Mouse (Mus musculus): ENCODE measurements around the gene Atg5. TPM values are rescaled to one million over a fixed set of nuclear protein-coding genes. Genes with fewer than 3 reads are reported as not detected.
A peak's percentile ranks its signal among the peaks of the same experiment; 100 is the strongest.
"Not testable (repeated sequence)": the region's sequence is repeated elsewhere in the genome, so short reads cannot be mapped to it uniquely, and the experiment has no call there.

Atg5 gene
- total RNA-seq, 2 experiments from 2014 or later: 31.4 to 46.4 TPM

DNA sequence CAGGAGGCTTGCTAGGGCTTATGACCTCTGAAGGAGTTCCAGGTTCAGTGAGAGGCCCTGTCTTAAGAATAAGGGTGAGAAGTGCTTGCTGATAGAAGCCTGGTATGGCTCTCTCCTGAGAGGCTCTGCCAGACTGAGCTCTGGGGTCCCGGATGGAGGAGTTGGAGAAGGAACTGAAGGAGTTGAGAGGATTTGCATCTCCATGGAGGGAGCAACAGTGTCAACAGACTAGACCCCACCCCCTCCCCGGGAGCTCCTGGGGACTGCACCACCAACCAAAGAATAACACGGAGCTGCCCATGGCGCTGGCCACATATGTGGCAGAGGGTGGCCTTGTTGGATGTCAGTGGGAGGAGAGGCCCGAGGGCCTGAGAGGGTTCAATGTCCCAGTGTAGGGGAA is 47.1 kb downstream of the Atg5 start:
- DNase-seq: no peak

DNA sequence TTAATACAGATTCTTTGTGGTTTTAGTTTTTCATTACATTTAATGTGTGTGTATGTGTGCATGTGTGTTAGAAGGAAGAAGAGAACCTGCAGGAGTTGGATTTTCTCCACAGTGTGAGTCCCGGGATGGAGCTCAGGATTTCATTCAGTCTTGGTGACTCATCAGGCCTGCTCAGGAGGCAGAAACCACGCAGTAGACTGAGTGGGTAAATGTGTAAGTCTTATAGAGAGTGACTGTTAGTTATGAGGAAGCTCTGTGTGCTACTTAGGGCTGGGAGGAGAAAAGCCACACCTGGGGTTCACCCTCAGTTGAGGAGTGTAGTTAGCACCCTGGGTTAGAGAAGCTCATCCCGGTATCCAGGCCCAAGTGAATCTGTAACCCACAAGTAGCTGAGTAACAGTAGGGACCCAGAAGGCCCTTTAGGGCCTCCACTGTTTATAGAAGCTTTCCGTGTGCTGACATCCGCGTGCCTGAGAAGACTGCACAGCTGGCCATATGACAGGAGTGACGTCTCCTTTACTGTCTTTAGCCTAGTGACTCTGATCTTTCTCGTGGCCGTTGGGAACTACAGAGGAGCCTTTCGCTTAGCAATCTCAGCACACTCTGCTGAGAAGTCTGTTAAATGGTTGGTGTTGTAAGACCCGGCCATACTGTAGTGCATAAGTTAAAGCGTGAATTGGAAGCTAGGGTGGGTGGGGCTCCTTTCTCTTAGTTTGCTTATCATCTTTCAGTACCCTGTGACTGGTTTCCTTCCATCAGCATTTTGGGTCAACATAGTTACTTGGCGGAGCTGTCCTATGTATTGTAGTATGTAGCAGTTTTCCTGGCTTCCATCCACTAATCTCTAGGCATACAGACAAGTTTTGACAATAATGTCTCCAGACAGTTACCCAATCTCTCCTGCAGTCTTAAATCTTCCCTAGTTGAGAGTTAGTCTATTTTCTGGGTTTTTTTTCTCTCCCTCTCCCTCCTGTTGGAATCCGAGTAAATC is 48.4 kb downstream of the Atg5 start:
- DNase-seq: no peak

DNA sequence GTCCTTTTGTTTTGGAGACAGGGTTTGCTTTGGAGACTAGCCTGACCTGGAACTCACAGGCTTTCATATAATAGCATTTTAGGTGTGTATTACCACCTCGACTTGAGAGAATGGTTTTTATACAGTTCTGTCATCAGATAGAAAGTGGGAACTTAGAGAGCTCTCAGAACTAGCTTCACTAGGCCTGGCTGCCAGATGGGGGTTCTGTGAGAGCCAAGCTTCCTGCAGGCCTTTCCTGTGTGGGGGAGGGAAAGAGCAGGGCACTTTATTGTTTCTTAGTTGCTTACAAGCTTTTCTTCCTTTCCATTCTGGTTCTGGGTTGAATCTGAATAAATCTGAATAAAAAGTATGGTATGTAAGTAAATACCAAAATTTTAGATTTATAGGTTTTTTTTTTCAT is 54.0 kb downstream of the Atg5 start:
- DNase-seq: peak in 1 of 2 experiments; percentile 23

DNA sequence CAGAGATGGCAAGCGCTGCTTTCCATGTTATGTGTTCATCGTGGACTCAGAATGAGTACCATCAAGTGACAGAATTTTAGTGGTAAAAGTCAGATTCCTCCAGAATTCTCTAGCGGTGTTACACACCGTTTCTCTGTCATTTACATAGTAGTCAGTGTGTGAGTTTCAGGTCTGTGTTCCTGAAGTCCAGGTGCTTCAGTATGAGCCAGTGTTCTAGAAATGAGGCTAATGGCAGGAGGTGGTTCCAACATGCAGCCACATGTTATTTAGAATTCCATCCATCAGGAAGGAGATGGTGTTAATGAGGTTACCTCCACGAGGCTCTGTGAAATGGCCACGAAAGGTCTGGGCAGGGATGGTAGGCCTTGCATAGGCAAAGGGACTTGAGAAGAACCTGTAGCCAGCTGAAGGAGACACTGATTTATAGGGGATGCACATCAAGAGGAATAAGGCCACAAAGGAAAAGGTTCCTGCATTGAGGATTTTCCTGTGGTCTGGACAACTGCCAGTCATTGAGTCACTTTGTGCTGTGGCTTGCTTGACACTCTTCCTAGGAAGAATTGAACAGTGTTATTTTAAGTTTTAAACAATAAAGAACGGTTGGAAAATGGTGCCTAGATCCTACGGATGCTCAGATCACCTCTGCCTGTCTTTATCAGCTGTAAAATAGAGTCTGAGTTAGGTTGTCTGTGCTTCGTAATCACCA is 55.1 kb downstream of the Atg5 start:
- peak; percentile 28 to 35 for DNase-seq

- DNase-seq: no peak
Observed at GRCm38 (mm10) chr10:44323836-44324235, 55.7 kb downstream of the Atg5 start.

- DNase-seq: no peak
Observed at GRCm38 (mm10) chr10:44325551-44326500, 57.7 kb downstream of the Atg5 start.

- no peak for DNase-seq
Observed at GRCm38 (mm10) chr10:44327057-44327456, 58.9 kb downstream of the Atg5 start.

DNA sequence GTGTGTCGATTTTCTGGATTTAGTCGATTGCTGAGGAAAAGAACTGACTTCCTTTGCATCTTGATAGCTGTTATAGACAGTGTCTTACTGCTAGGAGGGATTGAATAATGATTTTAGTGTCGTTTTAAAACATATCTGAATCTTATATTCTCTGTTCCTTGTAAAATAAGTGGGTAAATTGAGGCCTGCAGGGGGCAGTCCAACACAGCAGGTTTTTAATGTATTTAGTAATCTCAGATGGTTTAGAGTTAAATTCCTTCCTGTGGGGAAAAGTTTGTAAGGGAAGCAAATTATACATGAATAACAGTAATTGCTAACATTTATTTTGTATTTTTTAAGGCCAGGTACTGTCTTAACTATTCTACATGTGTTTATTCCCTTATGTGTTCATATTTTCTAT is 60.2 kb downstream of the Atg5 start:
- DNase-seq: peak; percentile 22 to 56

GRCm38 (mm10) chr10:44330717-44331116 is 62.6 kb downstream of the Atg5 start:
- no peak for DNase-seq

DNA sequence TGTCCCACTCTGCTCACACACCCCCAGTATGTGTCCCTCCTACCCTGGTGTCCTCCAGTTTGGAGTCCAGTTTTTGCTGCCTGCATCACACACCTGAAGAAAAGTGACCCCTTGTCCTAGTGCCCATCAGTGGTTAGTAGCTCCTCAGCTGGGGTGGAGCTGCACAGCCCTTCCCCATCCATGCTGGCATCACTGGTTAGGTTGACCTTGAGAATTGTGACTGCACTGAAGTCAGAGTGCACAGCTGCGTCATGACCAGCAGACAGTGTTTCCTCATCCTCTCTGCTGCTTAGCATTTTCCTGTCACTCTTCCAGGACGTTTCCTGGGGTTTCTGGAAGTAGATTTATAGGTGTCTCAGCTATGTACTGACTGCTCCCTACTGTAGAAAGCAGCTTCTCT is 63.3 kb downstream of the Atg5 start:
- DNase-seq: peak; percentile 6 to 24

- not testable (repeated sequence) for DNase-seq
Observed at GRCm38 (mm10) chr10:44332656-44333055, 64.5 kb downstream of the Atg5 start.

GRCm38 (mm10) chr10:44336641-44337382 is 68.7 kb downstream of the Atg5 start:
- not testable (repeated sequence) for DNase-seq

DNA sequence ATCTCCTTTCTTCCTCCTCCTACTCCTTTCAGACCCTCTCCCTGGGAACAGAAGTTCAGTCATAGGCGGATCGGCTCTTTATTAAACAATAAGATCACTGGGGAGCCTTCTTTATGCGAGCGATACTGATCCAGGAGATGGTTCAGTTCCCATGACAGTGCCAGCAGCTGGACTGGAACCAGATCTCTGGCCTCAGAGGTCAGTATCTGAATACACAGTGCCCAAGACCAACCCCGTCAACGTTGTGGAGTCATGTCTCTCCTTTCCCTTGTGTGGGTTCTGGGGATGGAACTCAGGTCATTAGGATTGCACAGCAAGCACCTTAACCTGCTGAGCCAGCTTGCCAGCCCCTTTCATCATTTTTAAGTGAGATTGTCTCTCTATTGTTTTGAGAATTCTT is 70.4 kb downstream of the Atg5 start:
- DNase-seq: peak in 1 of 2 experiments; percentile 7

DNA sequence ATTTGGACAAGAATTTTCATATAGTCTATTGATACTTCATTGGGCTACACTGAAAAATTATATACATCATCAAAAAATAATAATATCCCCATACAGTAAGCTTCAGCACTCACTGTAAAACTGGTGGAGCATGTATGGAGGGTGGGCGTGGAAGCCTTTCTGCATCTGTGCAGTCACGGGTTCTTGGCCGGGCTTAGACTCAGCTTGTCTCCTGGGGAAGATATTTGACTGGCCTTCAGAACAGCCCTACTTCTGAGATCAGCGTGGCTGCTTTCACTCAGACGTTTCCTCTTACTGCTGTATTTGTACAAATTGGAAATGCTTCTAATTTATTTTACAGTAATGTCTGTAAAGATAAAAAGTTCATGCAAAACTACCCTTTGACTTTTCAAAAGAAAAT is 71.2 kb downstream of the Atg5 start:
- no peak for DNase-seq

DNA sequence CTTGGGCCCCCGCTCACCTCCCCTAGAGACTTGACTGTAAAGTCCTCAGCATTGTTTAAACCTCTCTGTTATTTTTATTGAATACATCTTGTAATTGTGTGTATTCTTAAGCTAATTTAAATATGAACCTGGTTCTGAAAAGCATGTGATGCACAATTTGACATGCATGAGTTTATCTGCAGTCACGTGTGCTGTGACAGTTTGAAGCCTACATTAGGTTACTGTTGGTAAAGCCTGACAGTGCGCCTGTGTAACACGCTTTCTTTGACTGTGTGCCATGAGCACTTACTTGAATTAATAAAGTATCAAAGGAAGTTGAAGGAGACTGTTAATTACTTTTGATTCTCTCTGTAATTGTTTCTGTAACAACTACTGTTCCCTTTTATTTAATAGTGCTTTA is 72.8 kb downstream of the Atg5 start:
- DNase-seq: no peak

DNA sequence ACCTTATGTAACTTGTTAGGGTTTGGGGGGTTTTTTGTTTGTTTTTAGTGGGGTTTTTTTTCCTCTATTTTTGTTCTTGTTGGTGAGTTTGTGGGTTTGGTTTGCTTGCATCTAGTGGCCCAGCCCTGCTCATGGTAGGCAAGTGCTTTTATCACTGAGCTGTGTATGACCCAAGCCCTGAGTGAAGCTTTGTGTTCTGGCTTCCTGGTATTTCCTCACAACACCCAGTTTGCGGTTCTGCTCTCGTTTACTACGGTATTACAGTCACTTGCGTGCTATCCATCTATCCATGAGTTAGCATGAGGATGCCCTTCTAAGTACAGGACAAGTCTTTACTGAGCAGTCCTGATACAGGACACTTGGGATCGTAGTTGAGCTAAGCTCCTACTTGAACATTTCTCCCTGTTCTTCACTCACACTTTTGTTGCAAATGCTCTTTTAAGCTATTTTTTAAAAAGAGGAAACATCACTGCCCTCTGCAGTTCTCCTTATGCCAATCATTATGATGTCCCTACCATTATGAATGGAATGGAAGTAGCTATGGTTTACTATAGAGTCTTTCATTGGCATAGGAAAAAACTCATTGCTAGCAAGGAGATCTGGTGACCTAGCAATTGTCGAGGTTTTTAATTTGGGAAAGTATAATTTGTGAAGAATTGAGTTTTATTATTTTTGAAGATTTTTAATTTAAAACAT is 73.8 kb downstream of the Atg5 start:
- DNase-seq: no peak

DNA sequence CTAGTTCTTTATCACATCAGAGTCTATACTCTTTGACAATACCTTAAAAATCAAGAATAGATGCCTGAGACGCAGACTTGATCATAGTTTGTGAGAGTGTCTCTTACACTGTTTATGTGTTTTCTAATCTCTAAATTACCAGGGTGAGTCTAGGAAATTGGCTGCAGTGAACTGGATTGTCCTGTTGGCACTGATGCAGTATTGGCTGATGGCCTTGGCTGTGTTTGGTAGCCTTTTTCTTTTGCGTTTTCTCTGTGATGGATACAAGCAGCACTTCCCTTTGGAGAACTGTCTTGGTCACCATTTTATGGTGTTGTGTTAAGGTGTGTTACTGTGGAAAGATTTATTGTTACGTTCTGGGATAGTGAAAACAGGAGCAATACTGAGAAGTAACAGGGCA is 75.2 kb downstream of the Atg5 start:
- no peak for DNase-seq

DNA sequence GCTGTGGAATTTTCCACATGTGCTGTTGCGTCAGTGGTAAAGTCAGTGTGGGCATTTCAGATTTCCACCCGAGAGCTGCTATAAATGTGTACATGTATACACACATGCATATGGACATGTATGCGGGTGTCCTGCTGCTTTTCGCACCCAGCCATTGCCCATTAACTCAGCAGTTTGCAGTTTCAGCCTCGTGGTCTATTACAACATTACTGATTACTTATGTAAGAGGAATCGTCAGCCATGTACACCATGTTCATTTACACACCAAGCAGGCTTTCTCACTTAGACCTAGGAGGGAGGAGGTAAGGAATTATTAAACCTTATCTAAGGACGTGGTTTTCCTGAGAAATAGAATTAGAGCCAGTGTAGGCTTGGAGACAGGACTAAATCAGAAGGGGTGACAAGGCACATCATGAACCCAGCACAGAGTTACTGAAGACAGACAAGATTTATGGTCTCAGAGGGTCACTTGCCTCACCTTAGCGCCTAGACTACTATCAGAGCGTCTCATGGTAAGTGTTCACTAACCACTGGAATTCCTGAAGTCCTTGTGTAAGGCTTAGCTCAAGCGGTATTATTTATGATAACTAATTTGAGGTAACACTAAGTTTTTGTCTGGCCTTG is 79.5 kb downstream of the Atg5 start:
- no peak for DNase-seq

DNA sequence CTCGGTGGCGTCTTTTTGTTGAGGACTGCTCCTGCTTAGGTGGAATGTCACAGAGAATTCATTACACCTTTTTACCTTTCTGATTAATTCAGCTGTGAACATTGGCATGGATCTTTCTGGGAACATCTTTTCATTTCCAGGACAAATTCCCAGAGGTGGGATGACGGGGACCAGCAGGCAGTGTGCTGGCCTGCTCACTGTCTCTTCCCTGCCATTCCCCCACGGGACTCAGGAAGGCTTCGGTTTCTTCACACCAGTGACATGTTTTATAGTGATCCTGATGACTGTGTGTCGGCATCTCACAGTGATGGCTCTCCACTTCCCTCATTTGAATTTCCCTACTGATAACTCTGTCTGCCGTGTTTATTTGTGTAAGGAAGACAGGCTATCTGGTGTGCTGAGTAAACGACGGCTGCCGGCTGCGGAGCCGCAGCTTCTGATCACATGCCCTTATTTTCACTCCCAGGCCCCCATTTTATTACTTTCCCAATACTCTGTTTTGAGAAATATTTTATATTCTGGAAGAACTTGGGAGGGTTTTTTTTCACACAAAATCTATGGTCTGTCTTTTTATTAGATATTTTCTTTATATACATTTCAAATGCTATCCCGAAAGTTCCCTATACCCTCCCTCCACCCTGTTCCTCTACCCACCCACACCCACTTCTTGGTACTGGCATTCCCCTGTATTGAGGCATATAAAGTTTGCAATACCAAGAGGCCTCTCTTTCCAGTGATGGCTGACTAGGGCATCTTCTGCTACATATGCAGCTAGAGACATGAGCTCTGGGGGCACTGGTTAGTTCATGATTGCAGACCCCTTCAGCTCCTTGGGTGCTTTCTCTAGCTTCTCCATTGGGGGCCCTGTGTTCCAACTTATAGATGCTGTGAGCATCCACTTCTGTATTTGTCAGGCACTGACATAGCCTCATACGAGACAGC is 80.6 kb downstream of the Atg5 start:
- DNase-seq: no peak

Data from adrenal gland, postnatal 36 days (tissue).